Mouse (Mus musculus) stomach, embryonic 15.5 days (tissue): ENCODE results near the gene Nr2f1. TPM values are rescaled to one million over a fixed set of nuclear protein-coding genes. Genes with fewer than 3 reads are reported as not detected.

Source experiments
- ATAC-seq: fragments of 200-750 bp; cut with Nextera tagmentation; 2 replicates; pipeline ENCODE4 v1.8.0; 2017; ENCODE audit warnings: low read depth, moderate number of reproducible peaks, moderate TSS enrichment; ENCODE audit not compliant: insufficient read depth, low FRiP score
- H3K27ac ChIP-seq: fragments of 300-500 bp; sonication (generic); 2 replicates; pipeline ENCODE4 v1.5.1; 2015; ENCODE audit warnings: mild to moderate bottlenecking, inconsistent platforms
- H3K27me3 ChIP-seq: fragments of 300-500 bp; sonication (generic); replicated peaks from 2 replicates; pipeline ENCODE4 v1.6.1; 2015; ENCODE audit warnings: inconsistent platforms
- H3K36me3 ChIP-seq: fragments of 300-500 bp; sonication (generic); 2 replicates; pipeline ENCODE4 v1.6.1; 2015; ENCODE audit warnings: inconsistent platforms
- H3K4me1 ChIP-seq: fragments of 300-500 bp; sonication (generic); 2 replicates; pipeline ENCODE4 v1.6.1; 2015; ENCODE audit warnings: inconsistent platforms
- H3K4me2 ChIP-seq: fragments of 300-500 bp; sonication (generic); 2 replicates; pipeline ENCODE4 v1.6.1; 2015; ENCODE audit warnings: mild to moderate bottlenecking, inconsistent platforms
- H3K4me3 ChIP-seq: fragments of 300-500 bp; sonication (generic); replicated peaks from 2 replicates; pipeline ENCODE4 v1.5.1; 2015; ENCODE audit warnings: inconsistent platforms
- H3K9ac ChIP-seq: fragments of 300-500 bp; sonication (generic); 2 replicates; pipeline ENCODE4 v1.6.1; 2015; ENCODE audit warnings: inconsistent platforms
- H3K9me3 ChIP-seq: fragments of 300-500 bp; sonication (generic); 2 replicates; pipeline ENCODE4 v1.6.1; 2016; ENCODE audit warnings: inconsistent platforms
- WGBS: fragments of 180-500 bp; shearing (Covaris S2); methylation state at CpG from one replicate; pipeline ENCODE4 v1.1.7; 2015; 5-methylcytosine and 5-hydroxymethylcytosine counted together
- polyA plus RNA-seq: library from polyadenylated mRNA; unstranded; fragments of >200 nt; fragmentation: Nextera tagmentation; extraction: Ambion mirVana; gene quantifications from 2 replicates; pipeline ENCODE4 v1.2.1, GENCODE M21; 2015

The Nr2f1 gene
- polyA plus RNA-seq, 1 experiment from 2014 or later = 11.6 TPM

DNA sequence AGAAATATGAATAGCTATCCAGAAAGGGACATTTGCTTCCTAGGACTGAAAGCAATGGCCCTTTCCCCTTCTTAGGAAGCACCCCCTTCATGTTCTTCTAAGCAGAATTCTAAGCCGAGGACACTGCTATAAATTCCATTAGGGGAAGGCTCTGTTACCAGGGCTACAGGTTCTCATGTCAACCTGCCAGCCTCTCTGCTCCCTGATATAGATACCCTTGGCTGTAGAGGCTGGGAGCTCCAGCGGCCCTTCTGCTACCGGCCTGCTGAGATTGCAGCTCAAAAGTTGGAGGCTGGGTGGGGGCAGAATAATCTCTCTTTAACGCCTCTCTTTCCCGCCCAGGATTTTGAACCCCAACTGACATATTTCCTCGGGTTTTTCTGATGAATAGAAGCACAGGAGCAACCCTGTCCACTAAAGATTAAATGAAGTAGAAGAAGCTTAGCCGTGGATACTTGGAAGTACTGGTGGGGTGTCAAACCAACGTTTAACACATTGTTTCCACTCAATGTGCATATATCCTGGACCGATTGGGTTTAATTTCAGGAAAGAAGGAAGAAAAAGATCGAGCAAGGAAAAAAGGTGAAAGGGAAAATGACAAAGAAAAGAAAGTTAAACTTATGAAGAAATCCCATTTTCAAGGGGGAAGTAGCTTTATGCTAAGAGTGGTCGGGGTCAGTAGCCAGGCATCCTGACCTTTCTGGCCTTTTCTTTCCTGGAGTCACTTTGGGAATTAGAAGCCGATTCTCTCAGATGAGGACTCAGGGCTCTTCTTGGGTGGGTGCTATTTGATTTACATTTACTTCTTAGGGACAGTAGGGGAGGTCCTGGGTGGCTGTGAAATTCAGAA lies 8.5 kb upstream of the Nr2f1 start:
- H3K27ac ChIP-seq = no peak overlapping the region
- H3K9ac ChIP-seq = no peak overlapping the region
- peaks cover 6% of the 10 kb centered on the region; the same call in 1 of the 2 replicates for H3K4me1 ChIP-seq
- H3K27me3 ChIP-seq = peaks cover 20% of the 10 kb centered on the region
- WGBS = 28% methylated on average over 12 of the region's 12 CpGs
- no peak overlapping the region for H3K4me3 ChIP-seq
- no peaks in the 10 kb centered on the region for H3K9me3 ChIP-seq
- H3K4me2 ChIP-seq = no peak overlapping the region
- ATAC-seq = no peak
- H3K36me3 ChIP-seq = no peaks in the 10 kb centered on the region

DNA sequence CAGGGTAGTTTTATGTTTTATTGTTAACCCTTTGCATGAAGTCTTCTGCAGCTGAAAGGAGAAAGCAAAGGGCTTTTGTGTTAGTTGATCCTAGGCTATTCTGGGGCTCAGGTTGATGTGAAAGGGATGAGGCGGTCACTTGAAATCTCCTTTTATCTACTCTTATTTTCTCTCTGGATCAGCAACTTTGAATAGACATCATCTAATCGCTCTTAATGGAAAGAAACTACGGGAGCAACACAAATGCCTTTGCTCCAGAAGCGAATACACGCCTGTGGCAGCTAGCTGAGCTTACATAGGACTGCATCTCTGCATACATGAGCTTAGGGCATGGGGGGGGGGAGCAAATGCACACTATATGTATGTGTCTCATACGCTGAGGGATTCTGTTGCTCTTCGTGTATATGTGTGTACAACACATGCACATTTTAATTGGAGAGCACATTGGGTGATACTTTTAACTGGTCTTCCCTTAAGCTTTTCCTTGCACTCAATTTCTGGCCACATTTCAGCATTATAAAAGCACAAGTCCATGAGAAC lies 7.4 kb upstream of the Nr2f1 start:
- Histone ChIP-seq H3K9me3 (no peaks in the 10 kb centered on the region), H3K4me2 (peak overlapping the region; percentile 12; the same call in 1 of the 2 replicates), H3K4me1 (peaks cover 7% of the 10 kb centered on the region; the same call in 1 of the 2 replicates), H3K4me3 (no peak overlapping the region), H3K27me3 (peaks cover 21% of the 10 kb centered on the region), H3K36me3 (no peaks in the 10 kb centered on the region), H3K27ac (no peak overlapping the region), H3K9ac (no peak overlapping the region)
- ATAC-seq = no peak
- WGBS = 41% methylated on average over 7 of the region's 7 CpGs

DNA sequence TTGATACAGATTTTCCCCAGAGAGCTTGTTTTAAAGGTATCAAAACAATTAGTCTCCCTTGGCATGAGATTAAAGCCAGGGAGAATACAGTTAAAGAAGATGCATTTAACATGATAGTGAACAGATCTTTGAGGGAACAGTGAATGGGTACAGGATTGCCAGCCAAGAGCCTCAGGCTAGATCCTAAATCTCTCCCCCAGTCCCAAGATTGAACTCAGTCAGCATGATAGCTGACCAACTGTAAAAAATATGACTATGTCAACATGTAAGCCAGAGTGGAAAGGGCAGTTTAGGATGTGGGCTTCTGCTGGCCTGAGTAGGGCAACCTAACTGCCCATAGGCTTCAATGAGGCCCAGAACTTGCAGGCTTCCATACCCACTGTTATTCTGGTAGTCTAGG lies 5.9 kb upstream of the Nr2f1 start:
- Histone ChIP-seq H3K4me1 (peaks cover 10% of the 10 kb centered on the region; the same call in 1 of the 2 replicates), H3K9me3 (no peaks in the 10 kb centered on the region), H3K36me3 (no peaks in the 10 kb centered on the region), H3K27ac (no peak overlapping the region), H3K4me2 (no peak overlapping the region), H3K27me3 (peaks cover 15% of the 10 kb centered on the region; the same call in 1 of the 2 replicates), H3K4me3 (no peak overlapping the region), H3K9ac (no peak overlapping the region)
- no peak for ATAC-seq

DNA sequence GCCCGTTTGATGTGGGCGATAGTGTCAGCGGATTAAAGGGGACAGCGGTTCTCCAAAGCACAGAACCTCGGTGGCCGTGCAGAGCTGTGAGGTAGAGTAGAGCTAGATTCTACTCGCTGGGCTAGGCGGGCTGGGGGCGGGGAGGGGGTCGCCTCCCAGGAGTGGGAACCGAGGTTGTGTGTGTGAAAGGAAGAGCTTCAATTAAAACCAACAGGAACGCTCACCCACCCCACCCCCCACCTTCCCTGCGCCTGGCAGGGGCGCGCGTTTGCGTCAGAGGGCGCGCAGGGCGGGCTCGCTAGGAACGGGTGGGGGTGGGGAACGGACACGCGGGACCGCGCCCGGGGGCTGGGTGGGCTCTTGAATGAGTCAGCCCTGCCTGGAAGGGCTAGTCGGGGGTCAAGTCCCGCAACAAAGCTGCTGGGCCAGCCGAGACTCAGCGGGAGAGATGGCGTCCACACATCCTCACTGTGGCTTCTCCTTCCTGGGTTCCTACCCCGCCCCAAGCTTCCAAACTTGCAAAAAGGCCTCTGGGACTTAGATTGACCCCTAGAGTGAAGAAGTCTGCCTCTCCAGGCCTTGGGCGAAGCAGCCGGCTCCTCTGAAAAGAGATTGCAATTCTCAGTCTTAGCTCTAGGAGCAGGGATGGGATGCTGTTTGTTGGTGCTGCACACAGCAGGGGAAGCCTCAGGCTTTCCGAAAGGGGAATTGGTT lies 3.9 kb upstream of the Nr2f1 start:
- Histone ChIP-seq H3K4me3 (peak overlapping the region; percentile 60), H3K36me3 (no peaks in the 10 kb centered on the region), H3K27me3 (peaks cover 14% of the 10 kb centered on the region; the same call in 1 of the 2 replicates), H3K9me3 (no peaks in the 10 kb centered on the region), H3K4me1 (0 out of 2 replicates have a peak, but pooled peaks cover 6% of the 10 kb centered on the region), H3K4me2 (peak overlapping the region; percentile 76), H3K9ac (peak overlapping the region; percentile 41; the same call in 1 of the 2 replicates), H3K27ac (peak overlapping the region; percentile 88)
- ATAC-seq = peak; percentile 32; the same call in 1 of the 2 replicates
- WGBS = under 1% methylated on average over 37 of the region's 37 CpGs

DNA sequence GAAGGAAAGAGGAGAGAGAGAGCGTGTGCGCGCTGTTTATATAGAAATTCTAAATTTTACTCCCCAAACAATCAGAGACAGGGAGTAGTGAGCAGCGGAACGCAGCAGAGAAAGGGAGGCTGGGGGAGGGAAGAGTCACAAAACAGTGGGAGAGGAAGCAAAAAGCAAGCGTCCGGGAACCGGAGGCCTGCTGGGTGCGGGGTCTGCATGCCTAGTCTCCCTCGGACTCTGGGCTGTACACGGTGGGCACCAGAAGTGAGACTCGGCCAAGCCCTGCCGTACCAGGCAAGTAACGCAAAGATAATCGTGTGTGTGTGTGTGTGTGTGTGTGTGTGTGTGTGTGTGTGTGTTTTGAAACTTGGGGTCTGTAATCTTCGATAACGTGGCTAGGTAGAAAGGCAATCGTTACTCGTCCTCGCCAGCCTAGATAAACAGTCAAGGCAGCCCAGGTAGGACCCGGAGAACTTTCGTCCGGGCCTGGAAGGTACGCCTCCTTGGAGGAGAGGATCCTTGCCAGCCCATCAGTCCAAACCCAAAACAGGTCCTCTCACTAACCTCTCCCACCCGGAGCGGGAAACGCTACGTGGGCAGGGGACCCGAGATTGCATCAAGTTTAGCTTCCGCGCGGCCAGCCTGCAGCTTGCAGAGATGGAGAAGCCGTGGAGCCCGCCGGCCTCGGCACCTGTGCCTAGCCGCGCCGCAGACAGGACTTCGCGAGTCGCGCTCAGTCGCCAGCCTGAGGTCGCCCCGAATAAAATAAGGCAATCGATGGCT lies 3.2 kb upstream of the Nr2f1 start:
- Histone ChIP-seq H3K9me3 (no peaks in the 10 kb centered on the region), H3K4me3 (peak overlapping the region; percentile 60), H3K9ac (peak overlapping the region; percentile 41), H3K27me3 (peaks cover 14% of the 10 kb centered on the region; the same call in 1 of the 2 replicates), H3K4me2 (peak overlapping the region; percentile 76), H3K4me1 (0 out of 2 replicates have a peak, but pooled peaks cover 4% of the 10 kb centered on the region), H3K27ac (peak overlapping the region; percentile 88), H3K36me3 (no peaks in the 10 kb centered on the region)
- WGBS = under 1% methylated on average over 44 of the region's 47 CpGs
- no peak for ATAC-seq

DNA sequence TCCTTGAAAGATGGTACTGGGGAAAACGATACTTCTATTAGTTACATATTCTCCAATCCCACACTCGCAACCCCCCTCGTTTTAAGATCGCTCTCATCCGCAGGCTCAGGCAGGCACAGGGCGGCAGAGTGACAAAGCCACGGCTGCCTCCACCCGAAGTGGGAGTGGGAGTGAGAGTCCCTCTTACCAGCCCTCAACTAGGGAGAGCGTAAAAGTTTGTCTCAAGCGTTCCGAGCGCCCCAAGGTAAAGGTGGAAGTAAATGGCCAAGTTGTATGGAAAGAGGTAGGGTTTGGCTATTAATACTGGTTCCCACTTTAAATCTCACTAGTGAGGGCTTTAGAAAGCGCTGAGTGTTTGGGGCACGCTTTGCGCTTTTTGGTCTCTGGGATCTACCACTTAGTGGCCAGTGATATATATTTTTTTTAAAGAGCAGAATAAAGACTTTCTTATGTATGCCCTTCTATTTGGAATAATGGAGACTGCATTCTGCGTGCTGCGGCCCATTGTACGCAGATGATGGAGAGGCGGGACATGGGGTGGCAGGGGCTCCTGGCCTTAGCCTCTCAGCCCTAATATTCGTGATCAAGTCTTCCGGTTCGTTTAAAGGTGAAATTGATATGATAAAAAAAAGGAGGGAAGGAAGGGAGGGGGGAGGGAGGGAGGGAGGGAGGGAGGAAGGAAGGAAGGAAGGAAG lies 2.5 kb upstream of the Nr2f1 start:
- ATAC-seq = no peak
- H3K9me3 ChIP-seq = no peaks in the 10 kb centered on the region
- WGBS = 1% methylated on average over 22 of the region's 22 CpGs
- no peaks in the 10 kb centered on the region for H3K36me3 ChIP-seq
- peak overlapping the region; percentile 60 for H3K4me3 ChIP-seq
- peak overlapping the region; percentile 76 for H3K4me2 ChIP-seq
- peaks cover 14% of the 10 kb centered on the region; the same call in 1 of the 2 replicates for H3K27me3 ChIP-seq
- 0 out of 2 replicates have a peak overlapping the region, but pooled peaks have one; percentile 25 for H3K9ac ChIP-seq
- 0 out of 2 replicates have a peak, but pooled peaks cover 3% of the 10 kb centered on the region for H3K4me1 ChIP-seq
- H3K27ac ChIP-seq = peak overlapping the region; percentile 88

GRCm38 (mm10) chr13:78200991-78201870 lies 1.7 kb upstream of the Nr2f1 start:
- Histone ChIP-seq H3K9ac (no peak overlapping the region), H3K27ac (peak overlapping the region; percentile 88), H3K36me3 (no peaks in the 10 kb centered on the region), H3K4me1 (0 out of 2 replicates have a peak, but pooled peaks cover 3% of the 10 kb centered on the region), H3K4me2 (peak overlapping the region; percentile 76), H3K27me3 (peaks cover 14% of the 10 kb centered on the region; the same call in 1 of the 2 replicates), H3K4me3 (peak overlapping the region; percentile 60), H3K9me3 (no peaks in the 10 kb centered on the region)
- 1% methylated on average over 27 of the region's 30 CpGs for WGBS
- peak; percentile 53; the same call in 1 of the 2 replicates for ATAC-seq

GRCm38 (mm10) chr13:78200407-78200806 lies 850 bp upstream of the Nr2f1 start:
- no peak overlapping the region for H3K9ac ChIP-seq

GRCm38 (mm10) chr13:78198871-78199641 lies 501 bp downstream of the Nr2f1 start:
- H3K27me3 ChIP-seq = peaks cover 25% of the 10 kb centered on the region
- ATAC-seq = peak; percentile 8
- peak overlapping the region; percentile 94 for H3K27ac ChIP-seq
- H3K4me2 ChIP-seq = peak overlapping the region; percentile 76
- no peaks in the 10 kb centered on the region for H3K9me3 ChIP-seq
- peak overlapping the region; percentile 57 for H3K9ac ChIP-seq
- 0 out of 2 replicates have a peak, but pooled peaks cover 7% of the 10 kb centered on the region for H3K4me1 ChIP-seq
- no peaks in the 10 kb centered on the region for H3K36me3 ChIP-seq
- under 1% methylated on average over 83 of the region's 92 CpGs for WGBS
- peak overlapping the region; percentile 69 for H3K4me3 ChIP-seq

More at GRCm38 (mm10) chr13:78200407-78200806, 850 bp upstream of the Nr2f1 start:
- Histone ChIP-seq H3K4me2 (peak overlapping the region; percentile 76), H3K4me3 (peak overlapping the region; percentile 69), H3K27ac (peak overlapping the region; percentile 65), H3K9me3 (no peaks in the 10 kb centered on the region), H3K27me3 (peaks cover 13% of the 10 kb centered on the region), H3K4me1 (0 out of 2 replicates have a peak, but pooled peaks cover 3% of the 10 kb centered on the region), H3K36me3 (no peaks in the 10 kb centered on the region)
- WGBS = under 1% methylated on average over 9 of the region's 9 CpGs
- ATAC-seq = peak; percentile 43; the same call in 1 of the 2 replicates
